Mouse (Mus musculus) adrenal gland, postnatal 14 days (tissue): ENCODE measurements around the gene Map7d2. TPM values are rescaled to one million over a fixed set of nuclear protein-coding genes. Genes with fewer than 3 reads are reported as not detected.
"Not testable (repeated sequence)": the region's sequence is repeated elsewhere in the genome, so short reads cannot be mapped to it uniquely, and the experiment has no call there.

Source experiments
- DNase-seq: peaks from one replicate; pipeline ENCODE4 v3.0.0; 2021; ENCODE audit warnings: mixed read lengths
- long read RNA-seq, 2 experiments: library from polyadenylated mRNA; stranded (forward); transcript quantifications; one replicate each; pipeline ENCODE4 v2.0.0; 2021
- total RNA-seq: library from RNA; stranded (reverse); gene quantifications from 2 replicates; pipeline ENCODE4 v1.2.3, GENCODE M21; 2021

Map7d2 gene
- total RNA-seq = 3.5 and 5.1 TPM in 2 replicates
- long read RNA-seq, experiment 1, partial matches to known transcripts = 0 of 7 reads
- long read RNA-seq, experiment 1, other reads (novel, unspliced or antisense) = 7 of 7 reads
- long read RNA-seq, experiment 2, partial matches to known transcripts = 2 of 4 reads
- long read RNA-seq, experiment 2, other reads (novel, unspliced or antisense) = 2 of 4 reads

GRCm38 (mm10) chrX:159414130-159414828 lies at the start of gene Map7d2:
Map7d2 (plus strand) TSS chrX:159414572.
- DNase-seq = peak; percentile 9

GRCm38 (mm10) chrX:159371831-159372752 lies 42.3 kb upstream of the Map7d2 start, which contains the start of gene Eif1ax:
Eif1ax (plus strand) TSS chrX:159372178.
- DNase-seq = peak; percentile 85

- no peak for DNase-seq
These were observed 41.6 kb upstream of the Map7d2 start for GRCm38 (mm10) chrX:159372753-159373144.

GRCm38 (mm10) chrX:159387105-159387504 lies 27.3 kb upstream of the Map7d2 start:
- no peak for DNase-seq

- DNase-seq = no peak
These were observed 25.4 kb upstream of the Map7d2 start for GRCm38 (mm10) chrX:159388953-159389352.

GRCm38 (mm10) chrX:159390347-159390962 lies 23.9 kb upstream of the Map7d2 start:
- DNase-seq = no peak

- no peak for DNase-seq
These were observed 23.1 kb upstream of the Map7d2 start for GRCm38 (mm10) chrX:159391239-159391638.

- peak; percentile 17 for DNase-seq
These were observed 5.1 kb upstream of the Map7d2 start for GRCm38 (mm10) chrX:159409253-159409652.

GRCm38 (mm10) chrX:159414829-159415673 lies 679 bp downstream of the Map7d2 start:
- DNase-seq = peak; percentile 3

GRCm38 (mm10) chrX:159430507-159430906 lies 16.1 kb downstream of the Map7d2 start:
- not testable (repeated sequence) for DNase-seq

- DNase-seq = peak; percentile 47
These were observed 27.8 kb downstream of the Map7d2 start for GRCm38 (mm10) chrX:159442128-159442527.

- DNase-seq = no peak
These were observed 32.8 kb downstream of the Map7d2 start for GRCm38 (mm10) chrX:159447133-159447532.

GRCm38 (mm10) chrX:159459006-159459654 lies 44.8 kb downstream of the Map7d2 start:
- DNase-seq = peak; percentile 6

GRCm38 (mm10) chrX:159474799-159475198 lies 60.4 kb downstream of the Map7d2 start:
- DNase-seq = no peak

GRCm38 (mm10) chrX:159478243-159478940 lies 64.0 kb downstream of the Map7d2 start:
- DNase-seq = not testable (repeated sequence)

- DNase-seq = no peak
These were observed 69.9 kb downstream of the Map7d2 start for GRCm38 (mm10) chrX:159484247-159484646.

- DNase-seq = no peak
These were observed 88.8 kb downstream of the Map7d2 start for GRCm38 (mm10) chrX:159503181-159503580.

GRCm38 (mm10) chrX:159508331-159509036 lies 94.1 kb downstream of the Map7d2 start:
- DNase-seq = no peak

GRCm38 (mm10) chrX:159509042-159509441 lies 94.7 kb downstream of the Map7d2 start:
- no peak for DNase-seq
